Mouse (Mus musculus): ENCODE results near the gene Celsr1.

DNA sequence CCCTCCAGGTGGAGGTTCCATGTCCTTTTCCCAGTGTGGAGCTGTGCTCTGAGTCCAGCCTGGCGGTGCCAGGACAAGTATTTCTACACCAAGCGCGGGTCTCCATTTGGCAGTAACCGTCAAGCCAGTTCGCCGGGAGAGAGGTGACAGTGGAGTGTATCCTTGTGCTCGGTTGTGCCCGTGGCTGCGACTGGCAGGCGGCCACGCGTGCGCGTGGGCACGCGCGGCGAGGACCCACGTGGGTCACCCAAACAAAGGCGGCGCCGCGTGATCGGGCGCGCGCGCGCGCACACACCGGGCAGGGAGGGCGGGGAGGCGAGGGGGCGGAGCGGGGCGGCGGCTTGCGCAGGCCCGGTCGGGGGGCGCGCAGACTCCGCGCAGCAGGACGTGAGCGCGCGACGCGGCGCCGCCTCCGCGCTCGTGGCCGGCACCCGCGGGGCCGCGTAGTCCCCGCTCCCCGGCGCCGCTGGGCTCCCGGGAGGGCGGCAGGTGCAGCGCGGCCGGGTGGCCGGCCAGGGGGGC lies 24.9 kb upstream of the Celsr1 start:
- TF ChIP-seq POLR2A (IDR thresholded peaks at IDR 0.05; ENCODE audit: insufficient read depth, low read depth, low read length) = peak; percentile 60
- TF ChIP-seq CTCF (IDR thresholded peaks at IDR 0.05) = no peak

Data from heart, adult 2 months (tissue).